Mouse (Mus musculus) granulocyte monocyte progenitor cell, adult 5-6 weeks (primary cell): ENCODE measurements around the gene Hoxa11. TPM values are rescaled to one million over a fixed set of nuclear protein-coding genes. Genes with fewer than 3 reads are reported as not detected.
A peak's percentile ranks its signal among the peaks of the same experiment; 100 is the strongest.

Experiments used
- ATAC-seq: replicated peaks from 2 replicates; pipeline ENCODE4 v1.8.0; 2016; ENCODE audit warnings: mild to moderate bottlenecking, moderate TSS enrichment, inconsistent platforms; ENCODE audit not compliant: poor library complexity, severe bottlenecking
- total RNA-seq, 2 experiments: library from RNA; stranded (forward) in 1 of 2; stranded (reverse) in 1 of 2; fragments of 200-712, 200-1000 nt in 1 of 2; fragments of >200 nt in 1 of 2; fragmentation: Nextera tagmentation in 1 of 2; gene quantifications; 2 replicates each; pipeline ENCODE4 v1.2.3; 2014 to 2017

Gene Hoxa11
- not detected in 2 replicates for total RNA-seq (2014; fragmentation: Nextera tagmentation)
- total RNA-seq (2017) = not detected in 2 replicates

DNA sequence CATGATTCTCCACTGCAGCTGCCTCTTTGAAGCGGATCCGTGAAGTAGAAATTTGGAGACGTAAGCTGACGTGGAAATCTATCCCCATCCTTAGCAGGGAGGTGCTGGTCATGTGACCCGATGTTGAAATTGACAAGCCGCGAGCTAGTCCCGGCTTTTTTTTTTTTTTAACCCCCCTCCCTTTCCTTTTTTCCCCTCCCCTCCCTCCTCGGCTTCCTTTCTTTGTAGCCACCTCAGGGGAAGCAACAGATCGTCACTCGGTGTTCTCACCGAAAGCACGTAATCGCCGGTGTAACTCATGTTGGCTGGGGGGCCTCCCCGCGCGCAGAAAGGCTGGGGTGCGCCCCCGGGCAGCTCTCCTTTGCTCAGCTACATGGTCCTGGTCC lies at the start of gene Hoxa11:
Gene Hoxa11 (minus strand): TSS at position 54 of the 386 bp plus-strand sequence.
- peak; percentile 15; the same call in 1 of the 2 replicates for ATAC-seq

DNA sequence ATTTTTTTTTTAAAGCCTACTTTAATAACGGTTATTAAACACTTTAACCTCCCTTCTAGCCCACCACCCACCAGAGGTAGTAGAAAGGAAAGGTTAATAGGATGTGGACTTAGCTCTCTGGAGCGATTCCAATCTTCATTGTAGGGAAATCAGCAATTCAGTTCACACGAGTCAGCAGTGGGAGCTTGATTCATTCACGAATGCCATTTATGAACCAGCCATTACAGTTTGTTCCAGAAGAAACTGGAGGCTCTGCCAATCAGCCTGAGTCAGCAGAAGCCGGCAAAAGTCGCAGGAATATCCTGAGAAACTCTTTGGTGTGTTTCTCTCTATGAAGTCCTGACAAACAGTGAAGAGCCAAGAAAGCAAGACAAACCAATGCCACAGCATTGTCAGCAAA lies 49.0 kb upstream of the Hoxa11 start:
- no peak for ATAC-seq

DNA sequence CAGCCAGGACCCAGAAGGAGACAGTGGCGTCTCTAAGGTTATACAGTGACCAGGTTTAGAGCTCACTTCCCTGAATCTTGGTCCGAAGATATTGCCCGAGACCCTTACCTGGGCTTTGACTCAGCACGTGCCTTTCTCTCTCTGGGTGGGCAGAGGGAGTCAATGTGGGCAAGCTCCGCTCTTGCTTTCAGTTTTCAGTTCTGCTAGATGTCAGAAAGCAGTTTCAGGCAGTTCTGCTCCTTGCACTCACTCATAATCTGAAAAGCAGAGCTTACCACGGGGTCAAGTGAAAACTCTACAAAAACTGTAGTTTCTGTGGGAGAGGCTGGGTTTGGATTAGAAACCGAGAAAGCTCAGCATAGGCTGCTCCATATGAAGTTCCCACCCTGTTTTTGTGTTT lies 46.7 kb upstream of the Hoxa11 start:
- ATAC-seq = no peak

DNA sequence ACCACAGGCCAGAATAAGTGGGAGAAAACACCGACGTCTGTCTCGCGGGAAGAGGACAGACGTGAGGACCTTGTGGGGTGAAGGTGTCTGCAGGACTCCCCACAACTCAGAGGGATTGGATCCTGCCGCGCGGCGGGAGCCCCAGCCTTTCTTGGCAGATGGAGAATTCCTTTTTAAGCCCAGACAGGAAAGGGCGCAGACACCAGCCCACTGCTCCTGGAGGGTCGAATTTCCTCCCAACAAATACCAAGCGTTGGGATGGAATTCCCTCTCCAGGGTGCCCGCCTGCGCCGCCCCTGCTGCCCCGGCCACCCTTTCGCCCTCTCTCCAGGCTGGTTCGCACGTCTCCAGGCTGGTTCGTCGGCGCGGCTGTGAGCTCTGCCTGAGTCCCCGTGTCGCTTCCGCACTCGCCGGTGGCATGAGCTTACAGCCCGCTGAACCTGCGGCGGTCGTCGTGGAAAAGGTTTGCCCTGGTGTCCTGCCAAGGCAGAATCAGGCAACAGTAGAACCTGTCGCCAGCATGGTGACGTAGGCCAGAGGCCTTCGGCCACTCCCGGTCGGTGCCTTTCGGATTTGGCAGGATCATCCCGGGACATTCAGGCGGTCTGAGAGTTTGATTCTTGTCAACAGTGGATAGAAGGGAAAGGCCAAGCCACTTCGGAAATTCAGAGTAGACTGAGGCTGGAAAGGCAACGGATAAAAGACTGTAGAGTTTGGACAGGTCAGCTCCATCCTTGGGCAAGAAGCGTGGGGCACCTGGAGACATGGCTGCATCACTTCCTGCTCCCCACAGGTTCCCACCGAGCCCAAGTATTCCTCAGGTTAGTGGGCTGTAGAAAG lies 45.6 kb upstream of the Hoxa11 start:
- ATAC-seq = no peak; the same call in 1 of the 2 replicates

DNA sequence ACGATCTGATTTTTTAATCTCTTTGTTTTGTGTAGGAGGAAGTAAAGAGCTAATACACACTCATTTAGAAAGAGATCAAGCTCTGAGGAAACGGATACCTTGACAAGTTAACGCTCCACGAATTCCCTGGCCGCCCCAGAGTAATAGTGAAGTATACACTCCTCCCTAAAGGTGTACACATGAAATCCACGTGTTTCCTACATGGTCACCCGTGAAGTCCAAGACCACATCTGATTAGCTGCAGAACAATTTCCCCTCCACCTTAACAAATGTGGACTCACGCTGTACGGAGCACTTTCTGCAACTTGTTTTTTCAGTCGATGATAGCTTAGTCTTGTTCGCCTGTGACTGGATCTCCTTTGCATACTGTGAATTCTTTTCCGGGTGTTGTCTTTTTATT lies 44.6 kb upstream of the Hoxa11 start:
- no peak for ATAC-seq

DNA sequence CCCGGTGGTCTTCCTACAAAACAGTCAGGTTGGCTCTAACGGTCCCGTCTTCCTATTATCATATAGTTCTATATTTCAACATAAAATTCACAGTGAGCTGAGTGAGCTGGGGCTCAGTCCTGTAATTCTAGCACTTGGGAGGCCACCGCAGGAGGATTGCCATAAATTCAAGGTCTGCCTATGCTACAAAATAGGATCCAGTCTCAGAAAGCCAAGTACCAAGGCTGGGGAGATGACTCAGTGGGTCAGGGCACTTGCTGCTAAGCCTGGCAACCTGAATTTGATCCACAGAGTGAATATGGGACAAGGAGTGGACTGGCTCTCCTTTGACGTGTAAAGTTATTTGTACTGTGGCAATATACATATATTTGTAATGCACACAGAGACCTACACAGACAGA lies 38.3 kb upstream of the Hoxa11 start:
- no peak for ATAC-seq

DNA sequence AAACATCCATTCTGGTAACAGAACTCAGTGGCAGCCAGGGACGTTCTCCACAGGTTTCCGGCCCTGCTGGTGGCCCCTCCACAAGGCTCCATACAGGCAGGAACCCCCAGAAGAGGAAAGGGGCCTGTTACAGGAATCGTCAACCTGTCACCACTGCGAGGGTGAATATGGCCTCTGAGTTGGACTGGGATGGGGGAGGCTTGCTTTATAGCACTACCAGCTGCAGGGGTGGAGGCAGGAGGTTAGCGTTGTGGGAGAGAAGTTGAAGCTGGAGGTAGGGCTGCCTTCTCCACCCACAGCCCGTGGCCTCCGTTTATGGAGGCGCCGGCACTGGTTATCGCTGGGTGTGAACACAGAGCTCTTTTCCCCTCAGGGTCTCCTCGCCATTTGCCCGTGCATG lies 35.5 kb upstream of the Hoxa11 start:
- no peak for ATAC-seq

DNA sequence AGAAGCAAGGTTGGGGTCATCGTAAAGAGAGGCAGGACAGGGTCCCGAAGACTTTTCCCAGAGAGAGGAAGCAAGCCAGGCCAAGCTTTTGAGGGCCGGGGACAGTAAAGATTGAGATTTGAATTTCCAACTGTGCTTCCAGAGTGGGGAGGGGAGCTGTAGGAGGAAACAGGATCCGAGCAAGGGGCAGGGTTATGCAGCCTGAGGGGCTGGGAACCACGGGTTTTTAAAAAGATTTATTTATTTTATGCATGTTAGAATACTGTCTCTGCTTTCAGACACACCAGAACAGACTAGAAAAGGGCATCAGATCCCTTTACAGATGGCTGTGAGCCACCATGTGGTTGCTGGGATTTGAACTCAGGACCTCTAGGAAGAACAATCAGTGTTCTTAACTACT lies 31.3 kb upstream of the Hoxa11 start:
- no peak for ATAC-seq

DNA sequence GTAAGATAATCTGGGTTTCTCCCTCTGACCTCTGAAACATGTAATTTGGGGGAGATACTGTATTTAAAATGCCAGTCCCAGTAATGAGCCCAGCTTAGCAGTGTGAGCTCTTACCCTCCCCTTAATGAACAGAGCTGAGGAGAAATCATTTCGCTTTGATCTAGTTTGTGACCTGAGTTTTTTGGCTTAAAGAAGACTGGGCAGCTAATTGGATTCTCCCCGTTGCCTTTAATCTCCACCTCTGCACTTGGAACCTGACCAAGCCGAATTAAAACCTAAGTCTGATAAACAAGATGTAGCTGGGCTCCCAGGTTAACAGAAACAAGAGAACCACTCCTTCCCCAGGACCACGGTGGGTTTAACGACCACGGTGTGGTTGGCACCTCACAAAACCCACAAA lies 30.8 kb upstream of the Hoxa11 start:
- ATAC-seq = no peak

DNA sequence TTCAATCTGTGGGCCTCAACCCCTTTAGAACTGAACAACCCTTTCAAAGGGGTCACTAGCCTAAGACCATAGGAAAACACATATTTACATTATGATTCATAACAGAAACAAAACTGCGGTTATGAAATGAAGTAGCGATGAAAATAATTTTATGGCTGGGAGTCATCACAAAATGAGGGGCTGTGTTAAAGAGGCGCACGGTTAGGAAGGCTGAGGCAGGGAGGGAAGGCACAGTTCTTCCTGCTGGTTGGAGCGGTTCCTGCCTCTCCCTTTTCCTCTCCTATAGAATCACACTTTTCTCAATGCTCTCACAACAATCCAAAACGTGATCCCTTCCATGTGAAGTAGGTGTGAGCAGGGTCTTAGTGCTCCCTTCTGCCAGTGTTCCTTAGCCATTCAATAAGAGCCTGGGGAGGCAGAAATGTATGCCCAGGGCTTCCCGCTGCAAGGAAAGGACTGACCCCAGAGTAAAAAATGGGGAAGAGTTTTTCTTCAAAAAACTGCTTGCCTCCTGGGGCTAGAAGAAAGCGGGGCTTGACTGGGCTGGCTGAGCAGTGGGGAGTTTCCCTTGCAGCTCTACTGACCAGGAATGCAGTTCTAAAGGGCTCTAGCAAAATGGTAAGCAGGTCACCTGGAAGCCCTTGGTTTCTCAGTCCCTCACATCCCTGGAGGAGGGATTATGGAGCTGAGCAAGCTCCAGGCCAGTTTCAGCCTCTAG lies 30.1 kb upstream of the Hoxa11 start:
- no peak for ATAC-seq

DNA sequence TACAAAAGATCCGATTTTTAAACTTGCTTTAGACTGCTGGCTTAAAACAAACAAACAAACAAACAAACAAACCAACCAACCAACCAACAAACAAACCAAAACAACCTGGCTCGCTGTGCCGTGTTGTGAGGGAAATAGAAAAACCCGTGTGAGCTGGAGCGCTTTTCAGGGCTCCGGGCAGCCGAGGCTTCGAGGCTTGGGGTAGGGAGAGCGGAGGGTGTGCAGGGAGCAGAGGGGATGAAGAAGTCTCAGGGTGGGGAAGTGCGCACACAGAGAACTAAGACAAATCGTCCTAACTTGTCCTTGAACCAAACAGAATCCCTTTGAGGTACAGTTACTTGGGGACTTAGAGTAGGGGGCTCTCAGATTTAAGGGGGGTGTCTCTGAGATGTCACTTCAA lies 29.0 kb upstream of the Hoxa11 start:
- no peak for ATAC-seq

DNA sequence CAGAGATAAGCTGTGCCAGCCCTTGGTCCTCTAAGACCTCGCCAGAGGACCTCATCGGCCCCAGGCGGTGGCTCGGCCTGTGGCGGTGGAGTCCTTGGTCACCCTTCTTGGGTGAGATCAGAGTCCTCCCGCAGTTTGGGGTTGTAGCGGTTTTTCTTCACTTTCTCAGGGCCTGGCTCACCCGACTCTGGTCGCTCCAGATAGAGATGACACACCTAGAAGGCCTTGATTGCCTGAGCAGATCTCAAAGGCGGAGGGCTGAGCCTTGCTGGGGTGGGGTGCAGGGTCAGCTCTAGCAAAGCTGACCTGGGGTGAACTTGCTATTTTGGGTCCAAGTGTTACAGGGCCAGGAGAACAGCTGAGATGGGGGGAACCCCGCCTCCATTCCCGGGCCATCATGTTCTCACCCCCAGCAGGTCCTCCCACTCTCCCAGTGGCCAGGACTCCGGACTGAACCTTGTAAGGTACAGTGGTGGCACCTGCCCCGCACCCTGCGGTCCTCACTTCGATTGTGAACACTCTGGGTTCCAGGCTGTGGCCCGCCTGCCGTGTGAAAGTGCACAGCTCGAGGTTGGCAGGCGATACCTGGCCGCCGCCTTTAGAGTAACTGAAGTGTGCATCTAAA lies 28.2 kb upstream of the Hoxa11 start:
- ATAC-seq = no peak

DNA sequence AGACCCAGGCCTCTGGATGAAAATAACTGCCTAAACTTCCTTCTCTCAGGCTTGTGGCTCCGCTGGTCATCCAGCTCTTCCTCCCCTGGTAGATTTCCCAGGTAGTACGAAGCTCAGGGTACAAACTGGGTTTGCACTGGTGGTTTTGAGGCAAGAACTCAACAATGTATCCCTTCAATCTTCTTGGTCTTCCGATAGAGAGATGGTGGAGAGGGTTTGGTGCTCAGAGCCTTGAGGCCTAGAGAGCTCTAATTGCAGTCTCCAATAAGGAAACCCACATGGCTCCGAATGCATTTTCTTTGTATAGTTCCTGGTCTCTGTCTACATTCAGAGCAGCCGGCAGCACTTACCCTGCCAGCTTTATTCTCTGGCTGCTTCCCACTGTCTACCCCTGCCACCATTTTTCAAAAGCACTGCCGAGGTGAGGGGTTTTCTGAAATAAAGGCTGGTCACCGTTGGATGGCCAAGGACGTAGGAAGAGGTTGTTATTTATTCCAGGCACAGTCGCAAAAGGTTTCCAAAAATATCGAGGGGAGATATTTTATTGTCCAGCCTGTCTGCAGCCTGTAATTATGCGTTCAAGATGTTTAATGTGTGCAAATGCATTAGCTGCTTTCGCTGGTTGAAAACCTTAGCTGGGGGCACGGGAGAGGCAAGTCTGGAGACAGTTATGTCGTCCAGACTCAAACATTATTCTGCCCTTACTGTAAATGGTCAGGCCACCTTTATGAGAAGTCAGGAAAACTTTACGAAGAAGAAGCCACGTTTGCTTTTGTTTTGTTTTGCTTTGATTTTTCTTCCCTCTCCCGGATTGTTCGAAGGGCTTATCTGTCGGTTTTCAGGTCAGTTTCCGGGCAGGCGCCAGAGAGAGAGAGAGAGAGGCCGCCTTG lies 27.4 kb upstream of the Hoxa11 start:
- ATAC-seq = no peak

DNA sequence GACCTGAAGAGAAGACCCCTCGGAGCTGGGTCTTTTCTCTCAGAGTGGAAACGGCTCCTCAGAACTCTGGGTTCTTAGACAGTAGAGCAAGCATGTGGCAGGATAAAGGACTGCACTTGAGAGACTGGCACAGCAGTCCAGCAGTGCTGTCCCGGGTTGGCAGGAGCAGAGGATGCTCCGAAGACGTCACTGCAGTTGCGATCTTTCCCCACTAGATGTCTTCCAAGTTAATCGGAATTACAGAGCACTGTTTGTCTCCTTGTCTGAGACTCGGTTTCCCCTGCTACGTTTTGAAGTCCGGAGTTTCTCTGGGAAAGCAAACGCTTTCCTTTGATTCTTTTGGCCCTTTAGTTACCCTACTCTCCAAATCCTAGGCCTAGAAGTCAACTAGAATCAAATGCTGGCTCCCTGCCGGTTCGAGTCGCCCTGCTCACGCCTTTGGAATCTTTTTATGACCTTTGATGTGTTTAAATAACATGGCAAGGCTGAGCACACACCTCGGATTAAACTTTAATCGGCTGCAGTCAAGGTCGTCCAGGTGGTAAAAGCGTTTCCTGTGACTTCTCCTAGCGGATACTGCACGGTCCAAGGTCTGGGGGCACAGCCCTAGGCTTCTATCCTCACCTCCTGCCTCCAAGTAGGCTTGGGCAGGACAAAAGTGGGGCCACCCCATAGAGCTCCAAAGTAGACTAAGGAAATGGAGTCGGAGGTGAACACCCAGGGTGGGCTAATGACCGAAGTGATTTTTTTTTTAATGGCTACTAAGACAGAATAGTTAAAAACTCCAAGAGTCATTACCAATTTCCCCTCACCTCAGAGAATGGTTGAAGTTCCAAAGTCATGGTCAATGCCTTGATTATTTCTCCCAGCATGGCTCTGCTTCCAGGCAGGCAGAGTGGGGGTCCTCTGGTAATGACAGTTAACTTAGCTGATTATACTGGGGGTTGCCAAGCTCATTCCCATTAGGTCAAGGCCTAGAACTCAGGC lies 25.2 kb upstream of the Hoxa11 start:
- ATAC-seq = peak; percentile 69

DNA sequence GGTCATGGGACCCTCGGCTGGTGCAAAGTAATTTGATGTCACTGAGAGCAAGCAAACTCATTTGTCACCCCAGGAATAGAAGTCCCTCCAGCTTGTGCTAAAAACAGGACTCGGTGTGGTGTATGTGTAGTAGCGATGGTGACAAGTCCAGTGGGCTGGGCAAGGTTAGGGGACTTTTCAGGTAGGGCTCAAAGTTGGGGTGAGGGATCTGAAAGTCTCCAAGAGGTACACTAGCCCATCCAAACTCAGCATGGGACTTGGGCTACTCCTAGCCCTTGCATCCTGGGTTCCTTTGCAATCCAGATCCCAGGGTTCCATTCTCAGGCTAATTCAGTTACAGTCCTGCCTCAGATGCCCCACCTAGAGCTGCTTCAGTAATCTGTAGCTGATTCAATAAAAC lies 23.1 kb upstream of the Hoxa11 start:
- ATAC-seq = no peak

DNA sequence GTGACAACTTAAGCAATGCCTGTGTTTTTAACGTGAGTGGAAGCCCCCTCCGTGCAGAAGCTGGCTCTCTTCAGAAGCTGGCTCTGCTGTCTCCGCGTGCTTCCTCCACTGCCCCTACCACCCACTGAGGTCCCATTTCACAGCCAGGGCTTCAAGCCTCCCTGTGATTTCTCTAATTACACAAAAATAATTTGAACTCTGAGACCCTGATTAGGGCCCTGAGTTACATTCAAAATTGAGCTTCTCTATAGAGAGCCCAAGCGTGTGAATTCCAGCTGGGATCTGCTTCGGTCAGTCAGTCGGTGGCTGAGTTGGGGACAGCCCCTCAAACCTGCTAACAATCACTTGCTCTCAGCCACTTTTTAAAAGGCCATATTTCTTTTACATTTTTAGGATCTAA lies 22.7 kb upstream of the Hoxa11 start:
- no peak for ATAC-seq

DNA sequence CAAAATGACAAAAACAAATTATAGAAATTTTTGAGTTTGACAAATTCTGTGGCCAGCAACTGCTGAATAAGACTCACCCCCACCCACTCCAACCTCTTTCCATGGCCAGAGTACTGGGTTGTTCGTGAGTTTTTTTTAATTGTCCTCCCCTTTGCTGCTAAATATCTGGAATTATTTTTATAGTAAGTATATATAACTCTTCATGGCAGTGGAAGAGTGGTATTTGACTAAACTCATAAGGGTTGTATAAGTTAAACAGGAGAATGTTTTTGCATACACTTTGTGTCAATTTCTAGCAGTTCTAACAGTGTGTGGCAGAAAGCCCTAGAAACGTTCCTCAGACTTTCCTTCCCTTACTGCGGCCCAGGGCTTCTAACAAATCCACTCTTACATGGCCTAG lies 22.1 kb upstream of the Hoxa11 start:
- ATAC-seq = no peak

DNA sequence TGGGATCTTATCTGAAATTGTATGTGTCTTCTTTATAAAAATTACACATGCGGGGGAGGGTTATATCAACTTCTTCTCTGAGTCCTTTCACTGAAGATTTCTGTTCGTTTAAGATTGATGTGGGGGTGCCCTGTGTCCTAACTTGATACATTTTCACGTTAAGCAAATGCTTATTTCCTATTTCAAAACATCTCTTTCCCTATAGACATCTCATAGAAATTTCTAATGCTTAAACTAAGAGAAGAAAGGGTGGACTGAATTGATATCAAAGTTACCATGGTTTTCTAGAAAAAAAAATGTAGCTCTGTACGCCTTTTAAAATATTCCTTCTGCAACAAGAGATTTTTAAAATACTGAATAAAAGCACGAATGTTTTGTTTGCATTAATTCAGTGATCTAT lies 21.6 kb upstream of the Hoxa11 start:
- no peak for ATAC-seq

DNA sequence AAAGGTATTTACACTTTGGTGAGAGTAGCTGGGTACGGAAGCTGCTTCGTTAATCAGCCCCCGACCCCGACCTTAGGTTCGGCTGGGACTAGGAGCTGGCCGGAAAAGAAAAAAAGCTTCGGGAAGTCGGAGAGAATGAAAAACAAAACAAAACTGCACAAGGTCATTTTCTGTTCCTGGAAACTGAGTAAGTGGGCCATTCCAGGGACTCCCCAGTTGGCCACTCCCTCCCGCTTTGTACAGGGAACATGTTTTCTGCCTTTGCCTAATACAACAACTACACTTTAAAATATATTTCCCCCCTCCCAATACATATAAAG lies 21.0 kb upstream of the Hoxa11 start:
- no peak for ATAC-seq
